Mouse (Mus musculus): ENCODE measurements around the gene B430305J03Rik.

DNA sequence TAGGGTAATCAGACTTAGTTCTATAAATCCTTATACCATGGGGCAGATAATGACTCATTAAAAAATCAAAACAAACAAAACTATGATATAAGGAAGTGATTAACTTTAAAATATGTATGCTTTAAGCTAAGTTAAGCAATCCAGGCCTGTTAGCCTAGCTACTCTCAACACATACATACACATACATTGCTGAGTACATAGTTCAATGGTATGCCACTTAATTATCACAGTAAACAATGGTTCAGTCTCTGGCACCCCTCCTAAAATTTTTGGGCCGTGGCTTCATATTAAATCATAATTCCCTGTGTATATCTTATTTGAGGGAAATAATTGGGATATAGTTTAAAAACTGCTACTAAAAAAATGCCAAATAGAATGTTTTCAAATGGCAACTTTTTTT, 4.4 kb downstream of the B430305J03Rik start, which contains the start of gene Rap2b:
- no peak for TF ChIP-seq CTCF (IDR thresholded peaks at IDR 0.05)
- no peak for TF ChIP-seq POLR2A (IDR thresholded peaks at IDR 0.05; ENCODE audit: insufficient read depth, low read depth, low read length)

Measured in heart, adult 2 months (tissue).